Mouse (Mus musculus): ENCODE measurements around the gene Ftsj1. TPM values are rescaled to one million over a fixed set of nuclear protein-coding genes. Genes with fewer than 3 reads are reported as not detected.

Gene Ftsj1
- polyA plus RNA-seq, 1 experiment from 2014 or later = 14.1 TPM

DNA sequence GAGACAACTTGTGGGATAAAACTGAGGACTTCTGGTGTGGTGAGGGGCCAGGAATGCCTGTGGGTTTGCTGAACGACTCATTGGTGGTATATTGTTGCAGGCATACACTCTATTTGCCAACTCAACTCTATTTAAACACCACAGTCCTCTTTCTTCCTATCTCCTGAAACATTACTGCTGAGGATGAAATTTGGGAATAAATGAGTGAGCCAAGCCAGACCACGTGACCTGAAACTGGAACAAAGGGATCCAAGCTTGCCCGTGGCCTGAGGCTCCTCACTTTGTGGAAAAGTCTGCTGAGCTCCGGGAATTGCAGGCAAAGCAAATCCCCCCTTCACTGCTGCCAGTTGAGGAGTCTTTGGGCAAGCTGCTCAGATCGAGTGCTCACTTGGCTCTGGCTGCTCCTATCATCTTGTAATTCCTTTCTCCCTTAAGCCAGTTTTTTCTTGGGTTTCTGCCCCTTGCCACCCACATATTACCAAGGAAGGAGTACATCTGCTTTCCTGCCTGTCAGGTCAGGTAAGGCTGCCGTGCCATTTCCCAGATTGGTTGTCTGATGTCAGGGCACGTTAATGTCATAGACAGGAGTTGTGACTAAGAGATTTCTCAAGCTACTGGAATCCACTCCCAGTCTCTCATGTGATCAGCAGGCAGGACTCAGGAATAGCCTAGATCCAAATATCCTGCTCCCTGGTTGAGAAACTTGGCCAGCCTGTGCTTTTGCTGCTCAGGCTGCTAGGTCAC is 29.4 kb downstream of the Ftsj1 start:
- Histone ChIP-seq H3K9ac (ENCODE audit: low read depth, low read length) (no peak overlapping the region), H3K27me3 (replicated peaks; ENCODE audit: control insufficient read depth, insufficient read depth, low read length) (no peaks in the 10 kb centered on the region), H3K4me3 (ENCODE audit: low read depth, low read length) (no peak overlapping the region), H3K9me3 (ENCODE audit: control insufficient read depth) (no peaks in the 10 kb centered on the region), H3K4me1 (replicated peaks; ENCODE audit: control insufficient read depth, insufficient read depth, low read length) (no peaks in the 10 kb centered on the region), H3K27ac (ENCODE audit: low read depth, low read length) (no peak overlapping the region), H3K36me3 (ENCODE audit: control insufficient read depth, insufficient read depth) (no peaks in the 10 kb centered on the region), H3K4me2 (replicated peaks; ENCODE audit: low read depth) (no peak overlapping the region)
- TF ChIP-seq CTCF (IDR thresholded peaks at IDR 0.05; ENCODE audit: low read depth) = no peak
- 61% methylated on average over 7 of the region's 7 CpGs for WGBS
- no peak for ATAC-seq

DNA sequence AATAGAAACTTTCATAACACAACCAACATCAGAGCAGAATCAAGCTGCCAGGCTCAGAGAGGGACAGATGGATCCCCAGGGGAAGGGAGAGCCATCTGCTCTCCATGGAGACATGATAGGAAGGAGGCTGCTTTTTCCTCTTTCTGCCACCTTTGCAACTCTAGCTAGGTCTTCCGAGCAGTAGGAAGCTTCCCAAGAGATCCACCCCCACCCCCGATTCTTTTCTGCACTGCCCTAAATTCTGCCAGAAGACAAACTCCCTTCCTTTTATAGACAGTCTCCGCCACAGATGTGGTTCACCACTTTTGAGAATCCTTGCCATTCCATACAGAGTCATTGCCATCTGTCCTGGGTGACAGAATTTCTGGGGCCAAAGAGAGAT is 29.9 kb downstream of the Ftsj1 start:
- no peak for TF ChIP-seq CTCF (IDR thresholded peaks at IDR 0.05; ENCODE audit: low read depth)
- Histone ChIP-seq H3K9me3 (ENCODE audit: control insufficient read depth) (no peaks in the 10 kb centered on the region), H3K9ac (ENCODE audit: low read depth, low read length) (no peak overlapping the region), H3K4me3 (ENCODE audit: low read depth, low read length) (no peak overlapping the region), H3K27ac (ENCODE audit: low read depth, low read length) (no peak overlapping the region), H3K4me1 (replicated peaks; ENCODE audit: control insufficient read depth, insufficient read depth, low read length) (no peaks in the 10 kb centered on the region), H3K27me3 (replicated peaks; ENCODE audit: control insufficient read depth, insufficient read depth, low read length) (no peaks in the 10 kb centered on the region), H3K36me3 (ENCODE audit: control insufficient read depth, insufficient read depth) (no peaks in the 10 kb centered on the region), H3K4me2 (replicated peaks; ENCODE audit: low read depth) (no peak overlapping the region)
- 70% methylated on average over 3 of the region's 3 CpGs for WGBS
- no peak for ATAC-seq

DNA sequence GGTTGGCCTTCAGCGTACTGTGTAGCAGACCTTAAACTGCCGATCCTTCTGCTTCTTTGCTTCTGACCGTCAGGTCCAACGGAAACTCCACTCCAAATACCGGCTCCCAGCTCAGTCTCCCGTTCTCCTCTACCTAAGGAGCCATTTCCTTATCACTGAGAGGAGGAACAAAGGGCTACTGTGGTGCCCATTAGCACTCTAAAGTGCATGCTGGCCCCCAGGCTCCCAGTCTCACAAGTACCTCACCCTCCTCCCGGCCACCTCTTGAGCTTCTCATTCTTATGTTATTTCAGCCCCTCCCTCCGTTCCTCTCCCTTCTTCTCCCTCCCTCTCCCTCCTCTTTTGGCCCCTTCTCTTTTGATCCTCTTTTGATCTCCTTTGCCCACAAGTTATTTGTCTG is 32.6 kb downstream of the Ftsj1 start:
- no peaks in the 10 kb centered on the region for H3K4me1 ChIP-seq (replicated peaks; ENCODE audit: control insufficient read depth, insufficient read depth, low read length)
- WGBS = 44% methylated on average over 8 of the region's 8 CpGs
- TF ChIP-seq CTCF (IDR thresholded peaks at IDR 0.05; ENCODE audit: low read depth) = no peak

GRCm38 (mm10) chrX:8218114-8218513 is 34.1 kb downstream of the Ftsj1 start:
- WGBS = 47% methylated on average over 2 of the region's 2 CpGs
- no peak for ATAC-seq
- Histone ChIP-seq H3K4me2 (replicated peaks; ENCODE audit: low read depth) (no peak overlapping the region), H3K36me3 (ENCODE audit: control insufficient read depth, insufficient read depth) (no peaks in the 10 kb centered on the region), H3K27ac (ENCODE audit: low read depth, low read length) (no peak overlapping the region), H3K4me1 (replicated peaks; ENCODE audit: control insufficient read depth, insufficient read depth, low read length) (no peaks in the 10 kb centered on the region), H3K4me3 (ENCODE audit: low read depth, low read length) (no peak overlapping the region), H3K9ac (ENCODE audit: low read depth, low read length) (no peak overlapping the region), H3K9me3 (ENCODE audit: control insufficient read depth) (no peaks in the 10 kb centered on the region), H3K27me3 (replicated peaks; ENCODE audit: control insufficient read depth, insufficient read depth, low read length) (no peaks in the 10 kb centered on the region)
- no peak for TF ChIP-seq CTCF (IDR thresholded peaks at IDR 0.05; ENCODE audit: low read depth)

More for the DNA sequence above, 32.6 kb downstream of the Ftsj1 start:
- Histone ChIP-seq H3K4me2 (replicated peaks; ENCODE audit: low read depth) (no peak overlapping the region), H3K27ac (ENCODE audit: low read depth, low read length) (no peak overlapping the region), H3K9me3 (ENCODE audit: control insufficient read depth) (no peaks in the 10 kb centered on the region), H3K27me3 (replicated peaks; ENCODE audit: control insufficient read depth, insufficient read depth, low read length) (no peaks in the 10 kb centered on the region), H3K36me3 (ENCODE audit: control insufficient read depth, insufficient read depth) (no peaks in the 10 kb centered on the region), H3K9ac (ENCODE audit: low read depth, low read length) (no peak overlapping the region), H3K4me3 (ENCODE audit: low read depth, low read length) (no peak overlapping the region)
- no peak for ATAC-seq

GRCm38 (mm10) chrX:8217383-8217782 is 34.8 kb downstream of the Ftsj1 start:
- Histone ChIP-seq H3K4me3 (ENCODE audit: low read depth, low read length) (no peak overlapping the region), H3K36me3 (ENCODE audit: control insufficient read depth, insufficient read depth) (no peaks in the 10 kb centered on the region), H3K4me2 (replicated peaks; ENCODE audit: low read depth) (no peak overlapping the region), H3K4me1 (replicated peaks; ENCODE audit: control insufficient read depth, insufficient read depth, low read length) (no peaks in the 10 kb centered on the region), H3K9me3 (ENCODE audit: control insufficient read depth) (no peaks in the 10 kb centered on the region), H3K27ac (ENCODE audit: low read depth, low read length) (no peak overlapping the region), H3K27me3 (replicated peaks; ENCODE audit: control insufficient read depth, insufficient read depth, low read length) (no peaks in the 10 kb centered on the region), H3K9ac (ENCODE audit: low read depth, low read length) (no peak overlapping the region)
- TF ChIP-seq CTCF (IDR thresholded peaks at IDR 0.05; ENCODE audit: low read depth) = no peak
- WGBS = 50% methylated on average over 6 of the region's 6 CpGs
- no peak for ATAC-seq

DNA sequence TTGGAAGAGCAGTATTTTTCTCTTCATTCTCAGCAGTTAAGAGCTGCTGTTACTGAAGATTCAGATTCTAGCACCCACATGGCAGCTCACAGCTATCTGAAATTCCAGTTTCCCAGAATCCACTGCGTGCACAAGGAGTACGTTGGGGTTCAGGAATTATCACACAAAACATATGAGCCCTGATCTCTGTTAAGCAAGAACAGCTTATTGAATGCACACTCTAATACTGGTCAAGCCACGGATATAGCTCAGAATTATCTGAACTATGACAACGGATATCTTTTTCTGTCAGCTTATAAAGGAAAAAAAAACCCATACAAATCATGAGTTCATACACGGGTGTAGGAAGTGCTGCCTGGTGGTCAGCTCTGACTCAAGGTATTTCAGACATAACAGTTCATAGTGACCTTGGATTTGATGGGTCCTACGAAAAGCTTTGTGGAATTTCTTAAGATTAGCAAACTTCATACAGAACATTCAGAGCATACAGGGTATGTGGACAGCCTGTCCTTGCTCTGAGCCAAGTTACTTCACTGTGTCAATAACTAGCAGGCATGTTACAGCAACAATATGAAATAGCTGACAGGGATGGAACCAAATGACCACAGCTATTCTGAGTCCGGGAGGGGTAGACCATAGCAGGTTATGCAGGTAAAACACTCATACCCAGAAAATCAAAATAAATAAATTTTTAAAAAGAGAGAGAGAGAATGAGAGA is 40.6 kb downstream of the Ftsj1 start:
- Histone ChIP-seq H3K27me3 (replicated peaks; ENCODE audit: control insufficient read depth, insufficient read depth, low read length) (no peaks in the 10 kb centered on the region), H3K4me1 (replicated peaks; ENCODE audit: control insufficient read depth, insufficient read depth, low read length) (no peaks in the 10 kb centered on the region), H3K4me2 (replicated peaks; ENCODE audit: low read depth) (no peak overlapping the region), H3K4me3 (ENCODE audit: low read depth, low read length) (no peak overlapping the region), H3K36me3 (ENCODE audit: control insufficient read depth, insufficient read depth) (no peaks in the 10 kb centered on the region), H3K27ac (ENCODE audit: low read depth, low read length) (no peak overlapping the region), H3K9ac (ENCODE audit: low read depth, low read length) (no peak overlapping the region), H3K9me3 (ENCODE audit: control insufficient read depth) (no peaks in the 10 kb centered on the region)
- WGBS = 77% methylated on average over 7 of the region's 7 CpGs
- ATAC-seq = no peak
- TF ChIP-seq CTCF (IDR thresholded peaks at IDR 0.05; ENCODE audit: low read depth) = no peak
